In the genomic region with DNA sequence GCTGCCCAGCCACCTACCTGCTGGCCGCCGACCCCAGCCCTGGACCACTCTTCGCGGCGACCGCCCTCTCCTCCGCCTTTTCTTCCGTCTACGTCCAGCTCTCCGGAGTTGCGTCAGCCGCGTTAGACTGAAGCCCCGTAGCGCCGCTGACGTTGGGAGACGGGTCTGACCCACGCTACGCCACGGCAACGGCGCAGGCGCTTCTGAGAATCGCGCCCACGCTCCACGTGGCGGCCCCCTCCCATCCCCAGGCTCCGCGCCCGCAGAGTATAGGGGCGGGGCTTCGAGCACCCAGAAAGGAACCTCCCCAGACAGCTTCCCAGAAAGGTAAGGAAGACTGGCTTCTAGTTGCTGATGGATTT, we compare ENCODE assay signal across 8 mouse cellular contexts. TPM values are rescaled to one million over a fixed set of nuclear protein-coding genes. Genes with fewer than 3 reads are reported as not detected.
A peak's percentile ranks its signal among the peaks of the same experiment; 100 is the strongest.
DNase-seq lines count a peak whose midpoint lies in the region; ATAC-seq and TF ChIP-seq lines count a peak whose summit lies in the region.

A gene (minus strand): TSS at position 171 of the 362 bp plus-strand sequence.

- WGBS in forebrain, embryonic 15.5 days = under 1% methylated on average over 32 of the region's 34 CpGs
- WGBS in lung, adult 2 months = 1% methylated on average over 34 of the region's 34 CpGs

- peak; percentile 96 for ATAC-seq in forebrain, embryonic 15.5 days (replicated peaks)
- ATAC-seq in neutrophil, adult 5-6 weeks (ENCODE audit: extremely low read depth, insufficient number of reproducible peaks, low FRiP score, poor library complexity, severe bottlenecking) = peak; percentile 86

- intact Hi-C loops in heart, postnatal 25 days (cut with DNase I) = no loop called here

- H3K4me1 ChIP-seq in ES-E14 (ENCODE audit: control insufficient read depth in 2 of 2, insufficient read depth in 2 of 2, low read length in 2 of 2, poor library complexity in 1 of 2) = peaks cover 2% of the 10 kb centered on the region in 2 experiments; a peak in 1 of 4 replicates
- peaks cover 23% of the 10 kb centered on the region for H3K4me1 ChIP-seq in forebrain, embryonic 15.5 days
- peaks cover 2% of the 10 kb centered on the region; the same call in 1 of the 2 replicates for H3K4me1 ChIP-seq in lung, adult 2 months (ENCODE audit: control insufficient read depth, insufficient read depth, low read length)

- H3K9ac ChIP-seq in ES-E14 (ENCODE audit: insufficient read depth, low read depth, low read length, poor library complexity, severe bottlenecking) = peak within 1 kb of the TSS; percentile 81
- peak within 1 kb of the TSS; percentile 75 for H3K9ac ChIP-seq in forebrain, embryonic 15.5 days (replicated peaks)

- no peak for TF ChIP-seq POLR2A in lung, adult 2 months (IDR thresholded peaks at IDR 0.05; ENCODE audit: borderline replicate concordance, extremely low read depth, low read depth, low read length)

- H3K27ac ChIP-seq in ES-E14 (ENCODE audit: insufficient read depth, low read depth, low read length, poor library complexity, severe bottlenecking) = no peak within 1 kb of the TSS
- peak within 1 kb of the TSS; percentile 86 for H3K27ac ChIP-seq in forebrain, embryonic 15.5 days (replicated peaks)

- H3K4me3 ChIP-seq in ES-E14 (ENCODE audit: insufficient read depth in 1 of 2, low read depth in 1 of 2, low read length in 2 of 2, poor library complexity in 1 of 2, severe bottlenecking in 1 of 2) = peak within 1 kb of the TSS; percentile 67 to 92
- H3K4me3 ChIP-seq in forebrain, embryonic 15.5 days = peak within 1 kb of the TSS; percentile 73
- H3K4me3 ChIP-seq in lung, adult 2 months (replicated peaks; ENCODE audit: extremely low read depth, low read depth, low read length) = peak within 1 kb of the TSS; percentile 93

- H3K36me3 ChIP-seq in ES-E14 (ENCODE audit: control insufficient read depth, insufficient read depth, low read length, poor library complexity, severe bottlenecking) = no peaks in the 10 kb centered on the region; the same call in 1 of the 2 replicates
- H3K36me3 ChIP-seq in forebrain, embryonic 15.5 days = peaks cover 6% of the 10 kb centered on the region

- peak within 1 kb of the TSS; percentile 59 for H3K4me2 ChIP-seq in forebrain, embryonic 15.5 days (replicated peaks)

- no peak for TF ChIP-seq CTCF in lung, adult 2 months (IDR thresholded peaks at IDR 0.05; ENCODE audit: insufficient read depth, low read length)

- in situ Hi-C loops in ES-E14 (cut with MboI; ENCODE audit: low sequenced_read_pairs in 2 of 2, unreplicated experiment in 2 of 2) = no loop called here

- no peaks in the 10 kb centered on the region for H3K9me3 ChIP-seq in ES-E14 (ENCODE audit: control insufficient read depth, insufficient read depth, low read depth, low read length)
- H3K9me3 ChIP-seq in forebrain, embryonic 15.5 days = no peaks in the 10 kb centered on the region

- H3K27me3 ChIP-seq in forebrain, embryonic 15.5 days = no peaks in the 10 kb centered on the region

- DNase-seq in ES-E14 (ENCODE audit: low read depth, low spot score) = peak; percentile 84
- peak; percentile 90 for DNase-seq in cerebellum, adult 11-12 months
- DNase-seq in heart, postnatal 25 days (ENCODE audit: low spot score) = peak; percentile 86
- DNase-seq in layer of hippocampus, adult 18-20 months (ENCODE audit: low spot score in 2 of 2) = peak; percentile 91 to 96
- DNase-seq in lung, adult 2 months = peak; percentile 90
- peak; percentile 85 to 88 for DNase-seq in thymus, adult 18-20 months

TF ChIP-seq in ES-E14, 5 proteins besides CTCF, POLR2A, EP300 and RAD21:
- no peak for TF ChIP-seq CHD2 (IDR thresholded peaks at IDR 0.05; ENCODE audit: low read depth, low read length)
- TF ChIP-seq MAFK (IDR thresholded peaks at IDR 0.05; ENCODE audit: insufficient read depth, low read depth, low read length) = no peak
- TF ChIP-seq ZNF384 (IDR thresholded peaks at IDR 0.05; ENCODE audit: low read depth, low read length) = no peak
- no peak for TF ChIP-seq HCFC1 (IDR thresholded peaks at IDR 0.05; ENCODE audit: borderline replicate concordance, insufficient read depth, low read length)
- TF ChIP-seq ZC3H11A (IDR thresholded peaks at IDR 0.05; ENCODE audit: borderline replicate concordance, low read depth, low read length) = no peak

RNA-seq across cellular contexts. Expression of the gene that starts here (rescaled TPM):
- 44.4 and 74.2 TPM in 2 replicates for total RNA-seq in ES-E14 (2012; rRNA removed)
- polyA plus RNA-seq in forebrain, embryonic 15.5 days (2015; fragmentation: Nextera tagmentation; extraction: Ambion mirVana) = 78.8 and 79.1 TPM in 2 replicates
- 1 to 10 TPM; 7.0 to 7.3 TPM for total RNA-seq in heart, postnatal 25 days (2021)
- total RNA-seq in layer of hippocampus, adult 18-20 months (2021) = 10 to 100 TPM; 19.6 to 22.3 TPM
- 9.0 and 13.3 TPM in 2 replicates for polyA plus RNA-seq in lung, adult 2 months (2012; rRNA removed)
- 8.3 and 10.8 TPM in 2 replicates for total RNA-seq in neutrophil, adult 5-6 weeks (2017)
